Mouse (Mus musculus) neural tube, embryonic 13.5 days (tissue): ENCODE data around the gene Gm4070. TPM values are rescaled to one million over a fixed set of nuclear protein-coding genes. Genes with fewer than 3 reads are reported as not detected.
"Not testable (repeated sequence)": the region's sequence is repeated elsewhere in the genome, so short reads cannot be mapped to it uniquely, and the experiment has no call there.

ENCODE experiments used
- ATAC-seq: fragments of 200-750 bp; cut with Nextera tagmentation; 2 replicates; pipeline ENCODE4 v1.8.0; 2017; ENCODE audit warnings: low read depth, mild to moderate bottlenecking, moderate TSS enrichment, moderate library complexity
- H3K27ac ChIP-seq: fragments of 300-500 bp; sonication (generic); replicated peaks from 2 replicates; pipeline ENCODE4 v1.5.1; 2015; ENCODE audit warnings: moderate library complexity, mild to moderate bottlenecking, inconsistent platforms
- H3K27me3 ChIP-seq: fragments of 300-500 bp; sonication (generic); 2 replicates; pipeline ENCODE4 v1.6.1; 2015; ENCODE audit warnings: mild to moderate bottlenecking, inconsistent platforms
- H3K36me3 ChIP-seq: fragments of 300-500 bp; sonication (generic); 2 replicates; pipeline ENCODE4 v1.6.1; 2015; ENCODE audit warnings: mild to moderate bottlenecking, inconsistent platforms
- H3K4me1 ChIP-seq: fragments of 300-500 bp; sonication (generic); replicated peaks from 2 replicates; pipeline ENCODE4 v1.6.1; 2015; ENCODE audit warnings: inconsistent platforms
- H3K4me2 ChIP-seq: fragments of 300-500 bp; sonication (generic); 2 replicates; pipeline ENCODE4 v1.6.1; 2015; ENCODE audit warnings: inconsistent platforms, mild to moderate bottlenecking, moderate library complexity
- H3K4me3 ChIP-seq: fragments of 300-500 bp; sonication (generic); 2 replicates; pipeline ENCODE4 v1.5.1; 2015; ENCODE audit warnings: mild to moderate bottlenecking, inconsistent platforms
- H3K9ac ChIP-seq: fragments of 300-500 bp; sonication (generic); 2 replicates; pipeline ENCODE4 v1.6.1; 2015; ENCODE audit warnings: moderate library complexity, mild to moderate bottlenecking, inconsistent platforms
- H3K9me3 ChIP-seq: fragments of 300-500 bp; sonication (generic); 2 replicates; pipeline ENCODE4 v1.6.1; 2016; ENCODE audit warnings: inconsistent platforms
- WGBS: fragments of 180-500 bp; shearing (Covaris S2); methylation state at CpG from one replicate; pipeline ENCODE4 v1.1.7; 2015; 5-methylcytosine and 5-hydroxymethylcytosine counted together
- polyA plus RNA-seq: library from polyadenylated mRNA; unstranded; fragments of >200 nt; fragmentation: Nextera tagmentation; extraction: Ambion mirVana; gene quantifications from 2 replicates; pipeline ENCODE4 v1.2.1, GENCODE M21; 2015

Gene Gm4070
- polyA plus RNA-seq, result not detected in 2 replicates

GRCm38 (mm10) chr7:105953812-105954211, at the start of gene Gm4070:
Gm4070 (minus strand) TSS chr7:105953967.
- H3K27me3 ChIP-seq, ATAC-seq, H3K4me1 ChIP-seq, H3K9me3 ChIP-seq, H3K36me3 ChIP-seq, H3K27ac ChIP-seq, H3K4me3 ChIP-seq, H3K4me2 ChIP-seq, H3K9ac ChIP-seq: not testable (repeated sequence)
- WGBS, result 85% methylated on average over 1 of the region's 1 CpGs

GRCm38 (mm10) chr7:105954540-105954939, 773 bp upstream of the Gm4070 start:
- not testable (repeated sequence) for H3K9ac ChIP-seq, H3K4me3 ChIP-seq, H3K4me1 ChIP-seq, H3K27ac ChIP-seq, H3K9me3 ChIP-seq, H3K36me3 ChIP-seq, H3K27me3 ChIP-seq, ATAC-seq, H3K4me2 ChIP-seq

DNA sequence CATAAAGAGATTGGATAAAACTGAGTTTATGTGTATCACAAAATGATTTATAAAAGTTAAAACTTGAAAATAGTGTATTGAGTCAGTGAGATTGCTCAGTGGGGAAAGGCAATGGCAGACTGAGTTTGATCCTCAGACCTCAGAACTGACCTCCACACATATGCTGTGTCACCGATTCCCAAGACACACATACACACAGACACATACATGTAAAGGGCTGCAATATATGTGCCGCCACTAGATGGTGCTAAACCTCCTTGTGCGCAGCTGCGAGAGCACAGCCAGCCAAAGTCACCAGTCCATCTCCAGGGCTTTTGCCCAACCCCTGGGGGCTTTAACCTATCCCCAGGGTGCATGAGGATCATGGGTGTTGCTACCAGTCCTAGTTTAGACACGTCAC, 1.4 kb downstream of the Gm4070 start:
- H3K9me3 ChIP-seq, H3K9ac ChIP-seq, H3K36me3 ChIP-seq, H3K4me2 ChIP-seq, ATAC-seq, H3K27ac ChIP-seq, H3K4me1 ChIP-seq, H3K27me3 ChIP-seq, H3K4me3 ChIP-seq: not testable (repeated sequence)
- no CpG with 5 or more reads among the region's 5 CpGs for WGBS

GRCm38 (mm10) chr7:105945238-105945637, 8.5 kb downstream of the Gm4070 start:
- H3K36me3 ChIP-seq, H3K9ac ChIP-seq, ATAC-seq, H3K27ac ChIP-seq, H3K4me1 ChIP-seq, H3K4me3 ChIP-seq, H3K27me3 ChIP-seq, H3K4me2 ChIP-seq, H3K9me3 ChIP-seq: not testable (repeated sequence)
- 95% methylated on average over 2 of the region's 3 CpGs for WGBS

GRCm38 (mm10) chr7:105932132-105932531, 21.6 kb downstream of the Gm4070 start:
- not testable (repeated sequence) for H3K4me1 ChIP-seq, H3K27ac ChIP-seq, H3K36me3 ChIP-seq, ATAC-seq, H3K9me3 ChIP-seq, H3K4me3 ChIP-seq, H3K27me3 ChIP-seq, H3K4me2 ChIP-seq, H3K9ac ChIP-seq
- WGBS, result no CpG with 5 or more reads among the region's 1 CpGs

DNA sequence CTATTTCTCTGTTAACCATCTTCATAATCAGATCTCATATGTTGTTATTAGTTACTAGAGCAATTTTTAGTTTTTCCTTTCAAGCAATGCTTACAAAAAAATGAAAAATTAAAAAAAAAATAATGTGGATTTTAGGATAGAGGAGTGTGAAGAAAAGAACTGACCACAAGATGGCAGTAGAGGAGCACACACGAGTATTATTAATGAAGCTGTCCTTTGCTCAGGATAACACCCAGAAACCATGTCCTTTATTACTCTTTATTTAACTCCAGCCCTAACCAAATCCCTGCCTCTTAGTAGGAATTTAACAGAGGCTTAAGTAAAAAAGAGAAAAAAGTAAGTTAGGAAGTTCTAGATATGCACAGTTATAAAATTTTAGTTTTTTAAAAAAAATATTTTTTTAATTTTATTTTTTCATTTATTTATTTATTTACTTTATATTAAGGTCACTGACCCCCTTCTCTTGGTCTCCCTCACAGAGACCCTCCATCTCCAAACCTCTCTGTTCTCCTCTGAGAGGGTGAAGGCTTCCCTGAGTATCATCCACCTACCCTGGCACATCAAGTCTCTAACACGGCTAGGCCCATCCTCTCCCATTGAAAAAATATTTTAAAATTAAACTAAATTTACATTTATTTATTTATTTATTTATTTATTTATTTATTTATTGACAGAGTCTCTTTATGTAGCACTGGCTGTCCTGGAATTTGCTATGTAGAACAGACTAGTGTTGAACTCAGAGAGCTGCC, 70.0 kb downstream of the Gm4070 start:
- H3K4me1 ChIP-seq, H3K27me3 ChIP-seq, ATAC-seq, H3K4me2 ChIP-seq, H3K36me3 ChIP-seq, H3K9me3 ChIP-seq, H3K27ac ChIP-seq, H3K9ac ChIP-seq, H3K4me3 ChIP-seq: not testable (repeated sequence)
- WGBS, result no CpG with 5 or more reads among the region's 2 CpGs

DNA sequence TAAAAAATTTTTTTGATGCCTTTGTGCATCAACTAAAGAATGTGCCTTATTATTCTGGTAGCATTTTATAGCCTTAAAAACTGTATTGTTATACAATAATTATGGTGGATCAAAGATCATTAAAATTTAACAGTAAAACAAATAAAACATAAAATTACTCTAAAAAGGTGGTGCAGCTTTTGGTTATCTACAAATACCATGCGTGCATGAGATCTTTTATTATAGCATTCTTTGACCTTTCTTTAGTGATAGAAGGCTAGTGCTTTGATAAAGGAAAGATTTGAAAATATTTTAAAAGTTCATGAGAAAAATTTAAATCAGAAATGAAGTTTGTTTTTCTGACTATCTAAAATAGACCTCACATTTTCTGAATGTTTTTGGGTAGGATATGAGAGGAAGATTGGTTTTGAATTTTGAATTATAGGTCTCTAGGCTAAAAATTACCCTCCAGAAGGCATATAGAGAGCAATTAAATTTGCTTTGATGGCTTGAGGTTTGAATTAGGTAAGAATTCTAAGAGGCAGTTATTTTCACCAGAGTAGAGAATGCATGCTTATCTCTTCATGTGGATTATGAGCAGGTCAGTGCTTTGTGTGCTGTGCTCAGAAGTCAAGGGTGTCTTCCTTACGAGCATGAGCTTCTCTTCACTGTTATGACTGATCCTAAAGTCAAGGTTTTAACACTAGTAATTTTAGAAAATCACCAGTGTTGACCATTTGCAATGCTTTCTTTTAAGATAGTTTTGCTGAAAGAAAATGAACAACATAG, 73.9 kb downstream of the Gm4070 start:
- not testable (repeated sequence) for ATAC-seq, H3K9ac ChIP-seq, H3K27ac ChIP-seq, H3K27me3 ChIP-seq, H3K4me2 ChIP-seq, H3K4me3 ChIP-seq, H3K36me3 ChIP-seq, H3K9me3 ChIP-seq, H3K4me1 ChIP-seq
- 84% methylated on average over 1 of the region's 2 CpGs for WGBS

- WGBS, result no CpG with 5 or more reads among the region's 2 CpGs
- H3K4me1 ChIP-seq, H3K27ac ChIP-seq, H3K9ac ChIP-seq, H3K9me3 ChIP-seq, H3K4me3 ChIP-seq, ATAC-seq, H3K36me3 ChIP-seq, H3K27me3 ChIP-seq, H3K4me2 ChIP-seq: not testable (repeated sequence)
These were observed 97.8 kb downstream of the Gm4070 start for GRCm38 (mm10) chr7:105855718-105856560.

Other genes starting within 250 kb of the Gm4070 start
- 215 and 225 TPM in 2 replicates for gene Ilk, start 217.4 kb downstream of the Gm4070 start, polyA plus RNA-seq
- gene Rrp8, start 216.6 kb downstream of the Gm4070 start, polyA plus RNA-seq, result 26.0 and 26.3 TPM in 2 replicates
- 121 TPM in 2 replicates for gene Taf10, start 209.6 kb downstream of the Gm4070 start, polyA plus RNA-seq
- gene Tpp1, start 201.7 kb downstream of the Gm4070 start, polyA plus RNA-seq, result 48.4 and 49.2 TPM in 2 replicates
- gene Dchs1, start 166.3 kb downstream of the Gm4070 start, polyA plus RNA-seq, result 13.5 and 14.7 TPM in 2 replicates
- 224 and 230 TPM in 2 replicates for gene Mrpl17, start 142.9 kb downstream of the Gm4070 start, polyA plus RNA-seq